Mouse (Mus musculus) midbrain, embryonic 10.5 days (tissue): ENCODE data around the gene Tra2b. TPM values are rescaled to one million over a fixed set of nuclear protein-coding genes. Genes with fewer than 3 reads are reported as not detected.
"Not testable (repeated sequence)": the region's sequence is repeated elsewhere in the genome, so short reads cannot be mapped to it uniquely, and the experiment has no call there.

Experiments
- DNase-seq: peaks from one replicate; pipeline ENCODE4 v3.0.0-alpha.2; 2017; ENCODE audit warnings: low spot score
- H3K27ac ChIP-seq: fragments of 300-500 bp; sonication (generic); replicated peaks from 2 replicates; pipeline ENCODE4 v1.5.1; 2016; ENCODE audit warnings: mild to moderate bottlenecking
- H3K27me3 ChIP-seq: fragments of 300-500 bp; sonication (generic); 2 replicates; pipeline ENCODE4 v1.6.1; 2016; ENCODE audit warnings: low read depth, mild to moderate bottlenecking; ENCODE audit not compliant: poor library complexity, severe bottlenecking
- H3K36me3 ChIP-seq: fragments of 300-500 bp; sonication (generic); 2 replicates; pipeline ENCODE4 v1.6.1; 2016; ENCODE audit warnings: mild to moderate bottlenecking, moderate library complexity
- H3K4me1 ChIP-seq: fragments of 300-500 bp; sonication (generic); 2 replicates; pipeline ENCODE4 v1.6.1; 2016
- H3K4me3 ChIP-seq: fragments of 300-500 bp; sonication (generic); 2 replicates; pipeline ENCODE4 v1.5.1; 2016; ENCODE audit warnings: mild to moderate bottlenecking, moderate library complexity
- H3K9me3 ChIP-seq: fragments of 300-500 bp; sonication (generic); replicated peaks from 2 replicates; pipeline ENCODE4 v1.6.1; 2016; ENCODE audit warnings: mild to moderate bottlenecking
- WGBS: fragments of 180-500 bp; shearing (Covaris S2); methylation state at CpG from one replicate; pipeline ENCODE4 v1.1.7; 2016; 5-methylcytosine and 5-hydroxymethylcytosine counted together
- polyA plus RNA-seq: library from polyadenylated mRNA; unstranded; fragments of >200 nt; fragmentation: Nextera tagmentation; extraction: Ambion mirVana; gene quantifications from 2 replicates; pipeline ENCODE4 v1.2.1, GENCODE M21; 2016

Gene Tra2b
- polyA plus RNA-seq, 1 experiment from 2014 or later: 495 TPM

DNA sequence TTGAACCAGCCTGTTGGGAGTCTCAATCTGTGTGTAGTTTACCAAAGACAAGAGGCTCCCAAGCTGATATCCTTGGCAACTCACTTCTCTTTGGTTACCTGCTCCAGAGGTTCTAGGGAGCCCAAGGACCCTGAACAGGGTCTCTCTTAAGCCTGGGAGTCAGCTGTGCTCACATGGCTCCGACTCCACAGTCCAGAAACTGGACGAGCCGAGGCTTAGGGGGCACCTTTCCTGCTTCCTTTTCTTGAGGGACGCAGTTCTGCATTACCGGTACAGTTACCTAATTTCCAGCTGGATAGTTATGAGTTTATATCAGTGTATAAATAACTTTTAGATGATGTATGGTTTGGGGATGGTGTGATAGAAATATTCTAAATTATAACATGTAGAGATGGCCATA lies 24.9 kb downstream of the Tra2b start:
- DNase-seq: no peak
- peaks cover 83% of the 10 kb centered on the region for H3K36me3 ChIP-seq
- WGBS: 92% methylated on average over 5 of the region's 5 CpGs

DNA sequence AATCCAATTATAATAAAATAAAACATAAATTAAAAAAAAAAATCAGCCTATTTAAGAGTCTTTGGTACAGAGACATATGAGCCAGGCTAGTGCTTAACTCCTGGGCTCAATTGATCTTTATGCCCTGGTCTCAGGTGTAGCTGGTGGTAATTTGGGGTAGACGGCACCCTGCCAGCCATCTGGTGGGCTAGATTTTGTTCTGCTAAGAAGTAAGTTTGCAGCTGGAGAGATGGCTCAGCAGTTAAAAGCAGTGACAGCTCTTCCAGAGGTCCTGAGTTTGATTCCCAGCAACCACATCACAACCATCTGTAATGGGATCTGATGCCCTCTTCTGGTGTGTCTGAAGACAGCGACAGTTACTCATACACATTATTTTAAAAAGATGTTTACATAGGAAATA lies 25.8 kb downstream of the Tra2b start:
- no peak for DNase-seq
- Histone ChIP-seq H3K4me3 (no peak overlapping the region), H3K36me3 (peaks cover 74% of the 10 kb centered on the region)

More for the DNA sequence above, 24.9 kb downstream of the Tra2b start:
- H3K4me3 ChIP-seq: no peak overlapping the region
- no peaks in the 10 kb centered on the region for H3K4me1 ChIP-seq
- H3K27ac ChIP-seq: no peak overlapping the region
- H3K27me3 ChIP-seq: no peaks in the 10 kb centered on the region
- H3K9me3 ChIP-seq: 0 out of 2 replicates have a peak, but pooled peaks cover 4% of the 10 kb centered on the region

DNA sequence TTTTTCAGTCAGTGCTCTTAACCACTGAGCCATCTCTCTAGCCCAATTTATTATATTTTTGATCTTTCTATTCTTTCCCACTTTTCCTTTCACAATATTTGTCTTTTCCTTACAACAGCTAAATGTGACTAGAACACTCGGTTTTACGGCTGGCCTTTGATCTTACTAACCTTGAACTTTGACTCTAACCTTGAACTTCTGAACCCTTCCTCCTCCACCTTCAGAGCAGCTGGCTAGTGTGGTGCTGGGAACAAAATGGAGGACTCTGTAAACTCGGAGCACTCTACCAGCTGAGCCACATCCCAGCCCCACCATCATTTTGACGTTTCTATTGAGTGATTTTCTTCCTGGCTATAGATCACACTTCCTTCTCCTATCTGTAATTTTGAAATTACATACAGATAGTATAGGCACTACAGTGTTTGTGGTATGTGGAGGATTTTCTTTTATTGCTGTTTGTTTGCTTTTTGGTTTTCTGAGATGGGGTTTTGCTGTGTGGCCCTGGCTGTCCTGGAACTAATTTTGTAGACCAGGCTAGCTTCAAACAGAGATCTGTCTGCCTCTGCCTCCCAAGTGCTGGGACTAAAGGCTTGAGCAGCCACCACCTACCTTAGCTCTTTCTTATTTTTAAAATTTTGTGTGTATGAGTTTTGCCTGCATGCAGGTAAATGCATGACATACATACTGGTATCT lies 26.7 kb downstream of the Tra2b start:
- Histone ChIP-seq H3K36me3 (peaks cover 65% of the 10 kb centered on the region), H3K4me3 (no peak overlapping the region), H3K27ac (no peak overlapping the region), H3K9me3 (0 out of 2 replicates have a peak, but pooled peaks cover 4% of the 10 kb centered on the region), H3K4me1 (peaks cover 10% of the 10 kb centered on the region), H3K27me3 (no peaks in the 10 kb centered on the region)
- DNase-seq: no peak
- 84% methylated on average over 4 of the region's 4 CpGs for WGBS

More for the DNA sequence above, 25.8 kb downstream of the Tra2b start:
- H3K27me3 ChIP-seq: no peaks in the 10 kb centered on the region
- 0 out of 2 replicates have a peak, but pooled peaks cover under 1% of the 10 kb centered on the region for H3K4me1 ChIP-seq
- 0 out of 2 replicates have a peak, but pooled peaks cover 4% of the 10 kb centered on the region for H3K9me3 ChIP-seq
- H3K27ac ChIP-seq: no peak overlapping the region
- WGBS: 87% methylated on average over 2 of the region's 2 CpGs

DNA sequence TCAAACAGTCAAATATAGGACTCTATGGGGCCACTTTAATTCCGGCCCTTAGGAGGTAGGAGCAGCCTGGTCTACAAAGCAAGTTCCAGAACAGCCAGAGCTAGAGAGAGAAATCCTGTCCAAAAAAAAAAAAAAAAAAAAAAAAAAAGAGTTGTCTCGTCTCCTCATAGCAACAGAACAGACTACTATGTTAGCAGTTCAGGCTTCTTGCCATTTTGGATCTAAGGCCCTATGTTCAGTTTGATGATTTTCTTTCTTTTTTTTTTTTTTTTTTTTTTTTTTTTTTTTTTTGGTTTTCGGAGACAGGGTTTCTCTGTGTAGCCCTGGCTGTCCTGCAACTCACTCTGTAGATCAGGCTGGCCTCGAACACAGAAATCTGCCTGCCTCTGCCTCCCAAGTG lies 27.4 kb downstream of the Tra2b start:
- Histone ChIP-seq H3K36me3 (peaks cover 58% of the 10 kb centered on the region), H3K4me1 (peaks cover 17% of the 10 kb centered on the region)
- not testable (repeated sequence) for H3K9me3 ChIP-seq, H3K27ac ChIP-seq, DNase-seq, H3K4me3 ChIP-seq, H3K27me3 ChIP-seq
- 92% methylated on average over 4 of the region's 4 CpGs for WGBS

DNA sequence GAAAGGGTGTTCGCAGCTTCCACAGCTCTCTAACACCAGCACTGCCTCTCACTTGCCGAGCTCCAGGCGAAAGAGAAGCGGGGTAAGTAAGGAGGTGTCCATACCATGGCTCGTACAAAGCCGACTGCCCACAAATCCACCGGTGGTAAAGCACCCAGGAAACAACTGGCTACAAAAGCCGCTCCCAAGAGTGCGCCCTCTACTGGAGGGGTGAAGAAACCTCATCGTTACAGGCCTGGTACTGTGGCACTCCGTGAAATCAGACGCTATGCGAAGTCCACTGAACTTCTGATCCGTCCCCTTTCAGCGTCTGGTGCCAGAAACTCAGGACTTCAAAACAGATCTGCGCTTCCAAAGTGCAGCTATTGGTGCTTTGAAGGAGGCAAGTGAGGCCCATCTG lies 29.0 kb downstream of the Tra2b start:
- Histone ChIP-seq H3K27me3 (no peaks in the 10 kb centered on the region), H3K27ac (no peak overlapping the region), H3K9me3 (0 out of 2 replicates have a peak, but pooled peaks cover 4% of the 10 kb centered on the region), H3K4me1 (peaks cover 18% of the 10 kb centered on the region), H3K36me3 (peaks cover 43% of the 10 kb centered on the region), H3K4me3 (no peak overlapping the region)
- no peak for DNase-seq
- 89% methylated on average over 16 of the region's 16 CpGs for WGBS

DNA sequence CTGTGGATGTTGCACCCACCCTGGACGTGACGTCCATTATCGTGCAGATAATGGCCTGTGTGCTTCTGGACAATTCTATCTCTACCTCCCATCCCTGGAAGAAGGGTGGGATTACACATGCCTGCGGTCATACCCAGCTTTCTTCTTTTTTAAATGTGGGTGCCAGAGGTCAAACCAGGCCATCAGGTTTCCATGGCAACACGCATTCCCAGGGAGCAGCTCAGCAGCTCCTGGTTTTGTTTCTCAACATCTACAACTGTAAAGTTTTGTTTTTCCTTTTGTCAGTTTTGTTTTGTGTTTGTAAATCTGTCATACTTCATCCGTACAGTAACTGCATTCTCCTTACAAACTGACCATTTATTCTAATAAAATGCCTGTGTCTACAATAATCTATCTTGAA lies 31.3 kb downstream of the Tra2b start:
- Histone ChIP-seq H3K27ac (no peak overlapping the region), H3K4me1 (peaks cover 18% of the 10 kb centered on the region), H3K27me3 (no peaks in the 10 kb centered on the region), H3K9me3 (0 out of 2 replicates have a peak, but pooled peaks cover 4% of the 10 kb centered on the region), H3K4me3 (no peak overlapping the region), H3K36me3 (peaks cover 20% of the 10 kb centered on the region)
- WGBS: 27% methylated on average over 6 of the region's 6 CpGs
- peak; percentile 51 for DNase-seq

DNA sequence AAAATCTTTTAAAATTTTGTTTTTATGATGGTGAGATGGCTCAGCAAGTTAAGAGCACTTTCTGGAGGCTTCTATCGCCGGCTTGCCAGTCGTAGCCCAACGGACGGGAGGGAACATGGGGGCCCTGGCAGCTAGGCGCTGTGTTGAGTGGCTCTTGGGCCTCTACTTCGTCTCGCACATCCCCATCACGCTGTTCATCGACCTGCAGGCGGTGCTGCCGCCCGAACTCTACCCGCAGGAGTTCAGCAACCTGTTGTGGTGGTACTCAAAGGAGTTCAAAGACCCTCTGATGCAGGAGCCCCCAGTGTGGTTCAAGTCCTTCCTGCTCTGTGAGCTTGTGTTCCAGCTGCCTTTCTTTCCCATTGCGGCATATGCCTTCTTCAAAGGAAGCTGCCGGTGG lies 35.5 kb downstream of the Tra2b start:
- DNase-seq, H3K27me3 ChIP-seq, H3K4me3 ChIP-seq, H3K9me3 ChIP-seq, H3K36me3 ChIP-seq, H3K27ac ChIP-seq: not testable (repeated sequence)
- H3K4me1 ChIP-seq: peaks cover 18% of the 10 kb centered on the region
- 88% methylated on average over 16 of the region's 16 CpGs for WGBS

DNA sequence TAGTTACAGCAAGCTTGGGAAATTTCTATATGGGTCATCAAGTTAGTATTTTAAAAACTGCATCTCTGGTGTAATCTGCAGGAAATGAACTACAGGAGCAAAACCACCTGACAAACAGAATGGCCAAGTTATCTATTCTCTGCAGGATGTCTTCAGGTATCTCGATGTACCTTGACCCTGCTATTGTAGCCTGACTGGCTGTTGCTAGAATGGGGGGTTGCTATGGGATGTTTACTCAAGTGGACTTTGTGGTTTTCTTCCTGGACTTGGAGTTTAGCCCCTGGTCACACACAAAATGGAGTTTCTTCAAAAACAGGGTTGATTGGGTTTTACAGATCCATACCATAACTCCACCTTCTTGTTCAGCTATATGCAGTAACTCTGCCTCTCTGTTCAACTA lies 62.3 kb downstream of the Tra2b start:
- 93% methylated on average over 1 of the region's 1 CpGs for WGBS

DNA sequence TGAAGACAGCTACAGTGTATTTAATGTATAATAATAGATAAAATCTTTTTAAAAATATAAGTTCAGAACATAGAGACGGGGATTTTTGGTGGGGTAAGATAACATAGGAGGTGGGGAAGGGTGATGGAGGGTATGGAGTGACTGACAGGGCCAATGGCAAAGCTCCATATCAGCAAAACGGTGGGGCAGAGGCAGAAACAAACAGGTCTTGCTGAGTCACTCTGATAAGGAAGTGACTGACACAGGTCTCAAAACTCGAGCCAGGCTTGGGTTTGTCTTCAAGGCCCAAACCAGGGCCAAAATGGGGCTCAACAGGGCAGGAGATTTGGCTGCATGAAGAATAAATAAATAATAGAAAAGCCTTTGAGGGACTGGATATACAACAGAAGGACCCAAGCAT lies 63.9 kb downstream of the Tra2b start:
- H3K36me3 ChIP-seq: no peaks in the 10 kb centered on the region
- no peaks in the 10 kb centered on the region for H3K4me1 ChIP-seq
- WGBS: 83% methylated on average over 3 of the region's 3 CpGs
- H3K4me3 ChIP-seq: no peak overlapping the region
- no peaks in the 10 kb centered on the region for H3K9me3 ChIP-seq
- no peak for DNase-seq
- no peak overlapping the region for H3K27ac ChIP-seq
- H3K27me3 ChIP-seq: no peaks in the 10 kb centered on the region

More for the DNA sequence above, 62.3 kb downstream of the Tra2b start:
- Histone ChIP-seq H3K36me3 (no peaks in the 10 kb centered on the region), H3K4me1 (no peaks in the 10 kb centered on the region), H3K9me3 (no peaks in the 10 kb centered on the region), H3K27ac (no peak overlapping the region), H3K4me3 (no peak overlapping the region), H3K27me3 (no peaks in the 10 kb centered on the region)
- DNase-seq: no peak

DNA sequence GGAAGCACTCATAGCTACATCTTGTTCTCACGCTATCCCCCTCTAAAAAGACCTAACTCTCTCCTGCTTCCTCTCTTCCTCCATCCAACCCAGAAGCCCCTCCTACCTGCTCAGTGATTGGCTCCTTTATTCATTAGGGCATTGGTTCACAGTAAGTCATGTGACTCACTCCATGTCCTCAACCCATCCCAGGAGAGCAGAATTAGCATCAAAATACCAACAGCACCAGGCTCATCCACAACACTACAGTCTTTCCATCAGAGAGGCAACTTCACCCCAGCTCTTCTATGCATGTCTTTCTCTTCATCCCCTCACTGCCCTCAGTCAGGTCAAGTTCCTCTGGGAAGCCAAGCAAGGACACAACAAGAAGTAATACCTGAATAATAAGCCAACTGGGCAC lies 65.3 kb downstream of the Tra2b start:
- 54% methylated on average over 1 of the region's 1 CpGs for WGBS
- Histone ChIP-seq H3K4me3 (no peak overlapping the region), H3K27me3 (no peaks in the 10 kb centered on the region), H3K36me3 (no peaks in the 10 kb centered on the region), H3K27ac (no peak overlapping the region), H3K4me1 (no peaks in the 10 kb centered on the region), H3K9me3 (no peaks in the 10 kb centered on the region)
- no peak for DNase-seq

Other genes with a start within 250 kb of the Tra2b start
- gene Igf2bp2, start 102.7 kb downstream of the Tra2b start, polyA plus RNA-seq: 127 and 148 TPM in 2 replicates
- 20.6 and 24.4 TPM in 2 replicates for gene Etv5, start 173.7 kb upstream of the Tra2b start, polyA plus RNA-seq